Mouse (Mus musculus): Measurements from ENCODE around the gene Sema5a. TPM values are rescaled to one million over a fixed set of nuclear protein-coding genes. Genes with fewer than 3 reads are reported as not detected.

Sema5a gene
- polyA plus RNA-seq, 1 experiment from 2014 or later: 17.5 TPM

- Histone ChIP-seq H3K36me3 (no peaks in the 10 kb centered on the region), H3K27ac (no peak overlapping the region), H3K27me3 (replicated peaks) (no peaks in the 10 kb centered on the region), H3K4me2 (no peak overlapping the region), H3K4me3 (replicated peaks) (no peak overlapping the region), H3K9me3 (no peaks in the 10 kb centered on the region), H3K9ac (no peak overlapping the region), H3K4me1 (no peaks in the 10 kb centered on the region)
- ATAC-seq (ENCODE audit: insufficient read depth, low FRiP score, low read depth): no peak
- 38% methylated on average over 3 of the region's 3 CpGs for WGBS
Measured at GRCm38 (mm10) chr15:32730839-32731238, 486.2 kb downstream of the Sema5a start.

Other genes with a start within 250 kb of the Sema5a start
- not detected in 2 replicates for gene Tas2r119, start 67.5 kb upstream of the Sema5a start, polyA plus RNA-seq (2015; fragmentation: Nextera tagmentation; extraction: Ambion mirVana)